Mouse (Mus musculus): ENCODE data around the gene Cdc42se1. TPM values are rescaled to one million over a fixed set of nuclear protein-coding genes. Genes with fewer than 3 reads are reported as not detected.

The Cdc42se1 gene
- polyA plus RNA-seq, 1 experiment from 2014 or later, result 111 TPM

GRCm38 (mm10) chr3:95243086-95243485 lies 14.6 kb downstream of the Cdc42se1 start:
- H3K36me3 ChIP-seq, result peaks cover 16% of the 10 kb centered on the region
- 85% methylated on average over 2 of the region's 2 CpGs for WGBS
- no peak overlapping the region for H3K4me3 ChIP-seq
- H3K27me3 ChIP-seq (ENCODE audit: insufficient read depth, poor library complexity, severe bottlenecking), result no peaks in the 10 kb centered on the region
- H3K9me3 ChIP-seq, result no peaks in the 10 kb centered on the region
- no peak for DNase-seq (ENCODE audit: low spot score)
- no peak overlapping the region for H3K27ac ChIP-seq
- H3K4me1 ChIP-seq (replicated peaks), result peaks cover 13% of the 10 kb centered on the region

GRCm38 (mm10) chr3:95246465-95247231 lies 18.1 kb downstream of the Cdc42se1 start:
- H3K9me3 ChIP-seq, result no peaks in the 10 kb centered on the region
- WGBS, result 86% methylated on average over 5 of the region's 5 CpGs

GRCm38 (mm10) chr3:95247660-95248336 lies 19.3 kb downstream of the Cdc42se1 start:
- WGBS, result 82% methylated on average over 1 of the region's 1 CpGs
- H3K36me3 ChIP-seq, result peaks cover 13% of the 10 kb centered on the region
- no peak overlapping the region for H3K4me3 ChIP-seq
- DNase-seq (ENCODE audit: low spot score), result no peak
- H3K4me1 ChIP-seq (replicated peaks), result no peaks in the 10 kb centered on the region
- no peaks in the 10 kb centered on the region for H3K27me3 ChIP-seq (ENCODE audit: insufficient read depth, poor library complexity, severe bottlenecking)
- no peaks in the 10 kb centered on the region for H3K9me3 ChIP-seq
- H3K27ac ChIP-seq, result no peak overlapping the region

More at GRCm38 (mm10) chr3:95246465-95247231, 18.1 kb downstream of the Cdc42se1 start:
- Histone ChIP-seq H3K36me3 (peaks cover 8% of the 10 kb centered on the region), H3K27me3 (ENCODE audit: insufficient read depth, poor library complexity, severe bottlenecking) (no peaks in the 10 kb centered on the region), H3K4me3 (no peak overlapping the region), H3K4me1 (replicated peaks) (no peaks in the 10 kb centered on the region), H3K27ac (no peak overlapping the region)
- no peak for DNase-seq (ENCODE audit: low spot score)

GRCm38 (mm10) chr3:95250361-95250760 lies 21.8 kb downstream of the Cdc42se1 start:
- 81% methylated on average over 5 of the region's 5 CpGs for WGBS
- no peak overlapping the region for H3K27ac ChIP-seq
- no peak overlapping the region for H3K4me3 ChIP-seq
- H3K36me3 ChIP-seq, result peaks cover 34% of the 10 kb centered on the region
- H3K9me3 ChIP-seq, result no peaks in the 10 kb centered on the region
- no peaks in the 10 kb centered on the region for H3K4me1 ChIP-seq (replicated peaks)
- H3K27me3 ChIP-seq (ENCODE audit: insufficient read depth, poor library complexity, severe bottlenecking), result no peaks in the 10 kb centered on the region
- DNase-seq (ENCODE audit: low spot score), result no peak

DNA sequence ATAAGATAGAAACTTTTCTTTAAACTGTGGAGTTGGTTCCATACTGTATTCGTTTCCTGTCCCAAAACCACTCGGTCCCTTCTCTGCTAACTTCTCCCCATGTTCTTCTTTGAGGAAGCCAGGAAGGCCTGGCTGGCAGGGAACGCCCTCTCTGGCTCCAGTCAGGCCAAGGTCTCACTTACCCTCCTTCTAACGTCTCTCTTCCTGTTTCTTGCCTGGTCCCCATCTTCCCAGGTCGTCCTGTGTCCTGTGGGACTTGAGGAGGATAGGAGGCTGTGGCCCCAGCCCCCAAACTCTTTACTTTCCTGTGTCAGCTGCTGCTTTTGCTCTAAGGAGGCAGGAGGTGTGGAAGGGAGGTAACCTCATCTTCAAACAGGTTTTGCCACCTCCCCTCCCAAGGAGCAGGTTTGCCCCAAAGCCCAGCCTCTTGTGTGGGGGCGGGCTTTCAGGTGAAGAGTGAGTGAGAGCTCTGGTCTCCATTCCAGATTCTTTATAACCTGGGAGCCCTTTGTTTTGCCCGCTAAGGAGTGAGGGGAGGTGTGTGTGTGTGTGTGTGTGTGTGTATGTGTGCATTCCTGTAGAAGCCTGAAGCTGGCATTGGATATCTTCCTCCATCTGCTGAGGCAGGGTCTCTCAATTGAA lies 22.4 kb downstream of the Cdc42se1 start, which contains the start of gene Bnipl:
TSS of gene Bnipl (minus strand) at position 411 of the 642 bp plus-strand sequence.
- no peak for DNase-seq (ENCODE audit: low spot score)
- H3K4me1 ChIP-seq (replicated peaks), result no peaks in the 10 kb centered on the region
- H3K27me3 ChIP-seq (ENCODE audit: insufficient read depth, poor library complexity, severe bottlenecking), result no peaks in the 10 kb centered on the region
- no peaks in the 10 kb centered on the region for H3K9me3 ChIP-seq
- peak within 1 kb of the TSS; percentile 29; the same call in 1 of the 2 replicates for H3K27ac ChIP-seq
- 57% methylated on average over 7 of the region's 7 CpGs for WGBS
- no peak within 1 kb of the TSS for H3K4me3 ChIP-seq
- H3K36me3 ChIP-seq, result peaks cover 36% of the 10 kb centered on the region

- no peaks in the 10 kb centered on the region for H3K9me3 ChIP-seq
- peaks cover 93% of the 10 kb centered on the region for H3K36me3 ChIP-seq
- H3K4me1 ChIP-seq (replicated peaks), result no peaks in the 10 kb centered on the region
- no peak overlapping the region for H3K4me3 ChIP-seq
- H3K27ac ChIP-seq, result no peak overlapping the region
- WGBS, result 91% methylated on average over 5 of the region's 5 CpGs
- H3K27me3 ChIP-seq (ENCODE audit: insufficient read depth, poor library complexity, severe bottlenecking), result no peaks in the 10 kb centered on the region
- DNase-seq (ENCODE audit: low spot score), result no peak
These were observed 28.4 kb downstream of the Cdc42se1 start for GRCm38 (mm10) chr3:95256931-95257330.

- no peak for DNase-seq (ENCODE audit: low spot score)
- Histone ChIP-seq H3K4me1 (replicated peaks) (peaks cover 7% of the 10 kb centered on the region; the same call in 1 of the 2 replicates), H3K27ac (no peak overlapping the region), H3K27me3 (ENCODE audit: insufficient read depth, poor library complexity, severe bottlenecking) (no peaks in the 10 kb centered on the region), H3K36me3 (peaks cover 92% of the 10 kb centered on the region), H3K9me3 (no peaks in the 10 kb centered on the region), H3K4me3 (no peak overlapping the region)
- 92% methylated on average over 4 of the region's 4 CpGs for WGBS
These were observed 33.4 kb downstream of the Cdc42se1 start for GRCm38 (mm10) chr3:95261975-95262374.

DNA sequence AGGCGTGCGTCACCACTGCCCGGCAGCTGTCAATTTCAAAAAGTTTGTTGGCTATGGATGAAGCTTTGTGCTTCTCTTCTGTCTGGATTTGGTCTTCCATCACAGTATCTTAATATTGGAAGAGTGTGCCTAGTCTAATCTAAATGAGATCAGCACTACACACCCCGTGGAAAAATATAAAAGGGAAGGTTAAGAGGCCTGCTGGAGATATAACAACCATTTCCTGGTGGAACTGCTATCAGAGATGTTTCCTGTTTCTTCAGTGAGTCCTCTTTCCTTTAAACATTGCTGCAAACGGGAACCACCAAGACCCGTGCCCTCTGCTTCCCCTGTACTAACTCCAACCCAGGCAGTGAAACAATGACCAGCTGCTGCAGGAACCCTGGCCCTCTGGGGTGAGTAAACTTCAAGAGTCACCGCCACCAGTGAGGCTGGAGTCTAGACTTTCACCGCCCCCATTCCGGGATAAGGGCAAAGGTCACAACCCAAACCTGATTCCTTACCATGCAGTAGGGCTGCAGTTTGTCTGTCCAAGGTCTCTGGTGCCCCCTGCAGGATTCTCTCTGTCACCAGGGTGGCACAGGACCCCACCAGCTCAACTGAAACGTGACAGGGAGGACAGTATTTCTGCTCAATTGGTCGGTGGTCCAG lies 34.7 kb downstream of the Cdc42se1 start:
- Histone ChIP-seq H3K27me3 (ENCODE audit: insufficient read depth, poor library complexity, severe bottlenecking) (no peaks in the 10 kb centered on the region), H3K36me3 (peaks cover 92% of the 10 kb centered on the region), H3K27ac (peak overlapping the region; percentile 6; the same call in 1 of the 2 replicates), H3K4me1 (replicated peaks) (peaks cover 7% of the 10 kb centered on the region; the same call in 1 of the 2 replicates), H3K9me3 (no peaks in the 10 kb centered on the region), H3K4me3 (no peak overlapping the region)
- peak; percentile 75 for DNase-seq (ENCODE audit: low spot score)
- WGBS, result 44% methylated on average over 11 of the region's 11 CpGs

GRCm38 (mm10) chr3:95264724-95265123 lies 36.2 kb downstream of the Cdc42se1 start:
- Histone ChIP-seq H3K4me1 (replicated peaks) (peaks cover 7% of the 10 kb centered on the region; the same call in 1 of the 2 replicates), H3K9me3 (no peaks in the 10 kb centered on the region), H3K27ac (no peak overlapping the region), H3K4me3 (no peak overlapping the region), H3K36me3 (peaks cover 91% of the 10 kb centered on the region), H3K27me3 (ENCODE audit: insufficient read depth, poor library complexity, severe bottlenecking) (no peaks in the 10 kb centered on the region)
- 78% methylated on average over 1 of the region's 1 CpGs for WGBS
- no peak for DNase-seq (ENCODE audit: low spot score)

GRCm38 (mm10) chr3:95266052-95266451 lies 37.5 kb downstream of the Cdc42se1 start:
- DNase-seq (ENCODE audit: low spot score), result no peak
- no peaks in the 10 kb centered on the region for H3K9me3 ChIP-seq
- H3K27ac ChIP-seq, result no peak overlapping the region
- peaks cover 7% of the 10 kb centered on the region; the same call in 1 of the 2 replicates for H3K4me1 ChIP-seq (replicated peaks)
- peaks cover 79% of the 10 kb centered on the region for H3K36me3 ChIP-seq
- 96% methylated on average over 3 of the region's 3 CpGs for WGBS
- no peaks in the 10 kb centered on the region for H3K27me3 ChIP-seq (ENCODE audit: insufficient read depth, poor library complexity, severe bottlenecking)
- H3K4me3 ChIP-seq, result no peak overlapping the region

- Histone ChIP-seq H3K36me3 (peaks cover 65% of the 10 kb centered on the region), H3K4me3 (no peak overlapping the region)
These were observed 39.3 kb downstream of the Cdc42se1 start for GRCm38 (mm10) chr3:95267855-95268254.

GRCm38 (mm10) chr3:95269789-95270188 lies 41.3 kb downstream of the Cdc42se1 start:
- Histone ChIP-seq H3K4me1 (replicated peaks) (no peaks in the 10 kb centered on the region), H3K9me3 (no peaks in the 10 kb centered on the region), H3K27me3 (ENCODE audit: insufficient read depth, poor library complexity, severe bottlenecking) (no peaks in the 10 kb centered on the region), H3K4me3 (no peak overlapping the region), H3K27ac (no peak overlapping the region), H3K36me3 (peaks cover 62% of the 10 kb centered on the region)
- no peak for DNase-seq (ENCODE audit: low spot score)
- 91% methylated on average over 5 of the region's 5 CpGs for WGBS

More at GRCm38 (mm10) chr3:95267855-95268254, 39.3 kb downstream of the Cdc42se1 start:
- H3K27me3 ChIP-seq (ENCODE audit: insufficient read depth, poor library complexity, severe bottlenecking), result no peaks in the 10 kb centered on the region
- H3K9me3 ChIP-seq, result no peaks in the 10 kb centered on the region
- H3K4me1 ChIP-seq (replicated peaks), result peaks cover 7% of the 10 kb centered on the region; the same call in 1 of the 2 replicates
- DNase-seq (ENCODE audit: low spot score), result no peak
- no peak overlapping the region for H3K27ac ChIP-seq
